Mouse (Mus musculus) monocyte, adult 5-6 weeks (primary cell): ENCODE results near the gene Prmt3. TPM values are rescaled to one million over a fixed set of nuclear protein-coding genes. Genes with fewer than 3 reads are reported as not detected.

Source experiments
- ATAC-seq: fragments of 153-309, 156-312 bp; replicated peaks from 2 replicates; pipeline ENCODE4 v1.8.0; 2017; ENCODE audit warnings: mild to moderate bottlenecking; ENCODE audit not compliant: low TSS enrichment, insufficient number of reproducible peaks, severe bottlenecking, poor library complexity, low FRiP score
- total RNA-seq: library from RNA; stranded (forward); fragments of 200-1000, 200-491, 200-594 nt; gene quantifications from 3 replicates; pipeline ENCODE4 v1.2.3, GENCODE M21; 2017

Gene Prmt3
- 32.6 to 41.2 TPM (median 39.7 TPM) in 3 replicates for total RNA-seq

DNA sequence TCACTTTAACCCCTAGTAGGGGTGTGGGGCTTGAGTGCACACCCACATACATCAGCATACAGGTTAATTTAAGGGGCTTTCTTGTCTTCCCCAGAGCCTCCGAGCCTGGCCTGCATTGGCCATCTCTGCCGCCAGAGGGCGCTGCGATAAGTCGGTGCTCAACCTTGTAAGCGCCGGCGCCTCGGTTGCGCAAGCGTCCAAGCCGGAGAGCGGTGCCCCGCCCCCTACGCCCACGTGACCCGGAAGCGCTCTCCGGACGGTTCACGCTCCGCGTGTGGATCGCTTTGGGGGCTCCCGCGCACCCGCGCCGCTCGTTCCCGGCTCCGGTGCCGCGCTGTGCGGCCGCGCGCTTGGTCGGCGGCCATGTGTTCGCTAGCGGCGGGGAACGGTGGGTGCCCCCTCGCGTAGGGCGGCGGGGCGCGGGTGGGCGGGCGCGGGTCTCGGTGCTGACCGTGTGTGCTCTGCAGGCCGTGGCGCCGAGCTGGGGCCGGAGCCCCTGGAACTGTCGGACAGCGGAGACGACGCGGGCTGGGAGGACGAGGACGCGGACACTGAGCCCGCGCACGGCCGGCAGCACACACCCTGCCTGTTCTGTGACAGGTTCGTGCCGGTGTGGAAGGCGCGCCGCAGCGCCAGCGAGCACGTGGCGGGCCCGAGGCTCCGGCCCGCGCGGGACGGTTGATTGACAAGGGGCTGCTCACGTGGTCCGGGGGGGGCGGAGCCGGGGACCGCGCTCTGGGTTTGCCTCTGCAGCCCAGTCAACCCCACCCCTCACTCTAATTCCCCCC is at the start of gene Prmt3:
Gene Prmt3 (plus strand): TSS at position 233 of the 788 bp plus-strand sequence.
- peak; percentile 77 for ATAC-seq

DNA sequence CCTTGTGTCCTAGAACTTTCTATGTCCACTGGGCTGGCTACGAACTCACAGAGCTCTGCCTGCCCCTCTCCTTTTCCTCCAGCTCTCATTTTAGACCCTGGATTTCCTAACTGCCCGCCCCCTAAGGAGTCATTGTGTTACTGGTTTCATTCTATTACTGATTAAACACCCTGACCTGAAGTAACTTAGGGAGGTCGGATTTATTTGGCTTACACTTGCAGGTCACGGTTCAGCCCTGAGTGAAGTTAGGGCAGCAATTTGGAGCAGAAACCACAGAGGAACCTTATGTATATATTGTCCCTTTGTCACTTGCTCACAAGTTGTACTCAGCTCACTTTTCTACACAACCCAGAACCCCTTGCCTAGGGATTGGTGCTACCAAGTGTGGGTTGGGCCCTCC is 43.8 kb upstream of the Prmt3 start:
- ATAC-seq = no peak

DNA sequence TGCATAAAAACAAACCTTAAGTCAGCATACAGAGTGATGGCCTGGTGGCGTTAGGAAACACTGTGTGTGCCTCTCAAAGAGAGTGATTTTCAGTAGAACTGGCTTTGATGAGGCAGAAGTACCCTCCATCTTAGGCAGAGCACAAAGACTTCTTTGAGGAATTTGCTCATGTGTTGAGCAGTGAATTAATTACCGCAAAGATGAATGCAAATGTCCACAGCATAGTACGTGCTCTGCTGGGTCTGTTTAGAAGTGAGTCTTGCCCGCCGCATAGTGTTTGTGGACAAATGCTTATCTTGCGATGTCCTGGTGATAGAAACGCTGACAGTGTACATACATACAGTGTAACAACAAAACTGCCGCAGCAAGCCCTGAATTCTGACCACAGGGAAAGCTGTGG is 38.7 kb upstream of the Prmt3 start:
- no peak for ATAC-seq

DNA sequence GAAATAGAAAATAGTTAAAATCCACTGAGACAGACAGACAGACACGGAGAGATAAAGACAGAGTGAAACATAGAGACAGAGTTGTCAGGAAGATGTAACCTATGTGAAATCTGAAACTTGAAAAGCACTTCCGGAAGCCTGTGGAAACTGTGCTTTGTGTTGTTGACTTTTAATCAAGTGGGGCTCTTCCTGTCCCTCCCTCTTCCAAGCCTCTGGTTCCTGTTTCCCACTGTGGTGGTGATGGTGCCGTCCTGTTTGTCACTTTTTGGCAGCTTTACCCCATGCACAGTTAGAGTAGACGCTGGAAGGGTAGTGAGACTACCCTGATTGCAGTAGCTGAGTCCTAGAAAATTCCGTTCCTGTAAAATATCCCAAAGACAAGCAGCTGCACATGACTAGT is 36.7 kb upstream of the Prmt3 start:
- ATAC-seq = no peak

DNA sequence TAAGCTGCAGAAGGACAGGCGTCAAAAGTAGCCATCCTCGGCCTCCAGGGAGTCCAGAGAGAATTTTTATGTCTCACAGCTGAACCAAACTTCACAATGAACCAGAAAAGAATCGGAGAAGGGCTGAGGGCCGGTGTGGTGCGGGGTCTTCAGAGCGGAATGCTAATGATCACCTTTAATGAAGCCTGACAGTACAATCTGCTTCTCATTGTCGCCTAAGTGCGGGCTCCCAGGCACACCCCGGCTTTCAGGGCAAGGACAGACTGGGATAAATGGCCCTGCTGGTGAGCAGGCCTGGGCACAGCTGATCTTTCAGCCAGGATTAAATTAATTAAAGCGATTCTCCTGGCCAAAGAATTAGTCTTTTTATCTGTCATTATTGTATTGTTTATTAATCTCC is 36.2 kb upstream of the Prmt3 start:
- no peak for ATAC-seq

DNA sequence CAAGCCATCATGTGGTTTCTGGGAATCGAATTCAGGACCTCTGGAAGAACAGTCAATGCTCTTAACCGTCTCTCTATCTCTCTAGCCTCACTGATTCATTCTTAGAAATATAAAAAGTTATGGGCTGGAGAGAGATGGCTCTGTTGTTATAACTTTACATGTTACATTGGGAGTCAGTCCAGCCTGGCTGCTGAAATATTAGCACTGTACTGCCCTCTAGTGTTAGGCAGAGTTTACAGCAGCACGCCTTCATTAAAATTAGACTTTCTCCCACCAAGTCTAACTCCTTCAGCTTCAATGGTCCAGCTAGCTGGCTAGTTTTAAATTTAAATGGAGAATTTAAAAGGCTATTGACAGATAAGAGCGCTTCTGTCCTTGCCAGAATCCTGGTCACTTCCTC is 27.0 kb upstream of the Prmt3 start:
- ATAC-seq = 0 out of 2 replicates have a peak, but pooled peaks have one; percentile 44

DNA sequence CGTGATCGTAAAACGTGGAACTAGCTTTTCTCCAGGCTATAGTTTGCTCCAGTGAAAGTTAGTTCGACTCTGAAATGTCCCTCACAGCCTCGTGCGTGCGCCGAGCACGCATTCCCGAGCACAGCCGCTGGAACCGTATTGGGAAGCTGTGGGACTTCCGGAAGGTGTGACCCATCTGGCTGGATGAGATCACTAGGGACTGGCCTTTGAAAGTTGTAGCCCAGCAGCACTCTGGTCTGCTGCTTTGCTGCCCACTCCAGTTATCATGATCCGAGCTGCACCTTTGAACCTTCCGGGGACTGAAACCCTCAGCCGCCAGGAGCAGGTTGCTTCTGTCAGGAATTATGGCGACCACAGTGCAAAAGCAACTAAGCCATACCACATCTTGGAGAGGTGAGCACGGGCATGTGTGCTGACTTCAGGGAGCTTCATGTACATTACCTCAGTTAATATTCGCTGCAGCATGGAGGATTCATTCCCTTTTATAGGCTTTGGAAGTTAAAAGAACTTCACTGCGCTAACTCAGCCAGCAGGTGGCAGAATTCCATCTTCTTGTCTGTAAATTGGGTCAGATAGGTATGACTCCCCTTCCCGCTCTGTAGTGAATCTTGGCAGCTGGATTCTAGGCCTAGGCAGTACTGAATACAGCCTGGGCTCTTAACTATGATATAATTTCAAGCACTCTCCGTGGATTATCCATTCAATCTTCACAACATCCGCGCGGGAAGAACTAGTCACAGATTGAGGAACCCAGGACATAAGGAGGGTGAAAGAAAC is 25.2 kb upstream of the Prmt3 start:
- ATAC-seq = no peak

DNA sequence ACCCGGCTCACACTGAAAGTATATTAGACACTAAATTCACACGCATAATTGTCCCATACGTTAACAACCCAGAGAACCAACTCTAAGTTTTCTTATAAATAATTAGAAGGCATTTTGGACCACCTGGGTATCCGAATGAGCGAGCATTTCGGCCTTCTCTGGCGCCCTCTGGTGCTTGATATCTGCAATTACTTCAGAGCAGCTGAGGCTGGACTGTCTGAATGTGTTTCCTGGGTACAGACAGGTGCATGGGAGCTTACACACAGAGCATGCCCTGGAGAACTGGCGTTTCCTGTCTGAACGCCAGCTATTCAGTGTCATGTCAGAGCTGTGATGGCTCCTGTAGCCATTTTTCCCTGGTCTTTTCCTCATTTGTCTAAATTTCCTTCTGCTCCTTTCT is 23.4 kb upstream of the Prmt3 start:
- ATAC-seq = peak; percentile 60

DNA sequence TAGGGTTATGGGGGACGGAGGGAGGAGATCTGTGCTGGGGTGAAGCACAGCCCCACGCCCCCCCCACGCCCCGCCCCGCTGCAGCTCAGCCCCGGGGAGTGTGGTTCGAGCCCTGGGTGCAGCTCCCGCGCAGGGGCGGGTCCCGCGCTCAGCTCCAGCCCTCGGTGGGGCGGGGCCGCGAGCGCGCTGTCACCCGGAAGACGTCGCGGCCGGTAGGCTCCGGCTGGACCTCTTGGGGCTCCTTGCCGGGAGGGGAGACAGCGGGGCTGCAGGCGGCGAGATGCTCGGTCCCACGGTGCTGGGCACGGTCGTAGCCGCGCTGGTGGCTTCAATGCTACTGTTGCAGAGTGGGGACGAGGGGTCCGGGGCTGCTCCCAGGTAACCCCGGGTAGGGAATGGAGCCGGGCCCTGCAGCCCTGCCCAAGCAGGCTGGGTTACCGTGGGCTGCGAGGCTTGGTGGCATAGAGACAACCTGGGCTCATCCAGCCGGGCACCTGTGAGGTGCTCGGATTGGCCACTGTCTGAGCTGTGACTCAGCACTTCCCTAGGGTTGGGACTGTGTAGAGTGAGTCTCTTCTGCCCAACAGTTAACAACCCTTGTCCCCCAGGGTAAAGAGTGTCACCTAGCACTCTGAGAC is 19.1 kb upstream of the Prmt3 start, which contains the start of gene Htatip2:
Gene Htatip2 (plus strand): TSS at position 182 of the 638 bp plus-strand sequence.
- peak; percentile 46 for ATAC-seq

DNA sequence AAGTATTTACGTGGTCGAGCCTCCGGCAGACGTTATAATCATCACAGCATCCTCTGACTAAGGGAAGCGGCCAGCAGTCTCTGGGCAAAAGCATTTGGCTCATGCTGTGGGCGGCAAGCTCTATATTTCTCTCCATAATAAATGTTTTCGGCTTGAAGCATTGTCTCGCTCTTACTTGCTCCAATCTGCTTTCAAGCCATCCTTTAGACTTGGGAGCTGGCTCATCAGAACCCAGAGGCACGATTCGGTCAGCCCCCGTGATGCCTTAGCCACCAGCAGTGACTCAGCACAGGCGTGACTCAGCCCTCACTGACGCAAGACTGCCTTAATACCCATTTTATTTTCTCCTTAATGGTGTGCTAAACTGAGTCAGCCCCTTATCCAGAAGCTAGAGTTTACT is 15.5 kb upstream of the Prmt3 start:
- ATAC-seq = no peak

DNA sequence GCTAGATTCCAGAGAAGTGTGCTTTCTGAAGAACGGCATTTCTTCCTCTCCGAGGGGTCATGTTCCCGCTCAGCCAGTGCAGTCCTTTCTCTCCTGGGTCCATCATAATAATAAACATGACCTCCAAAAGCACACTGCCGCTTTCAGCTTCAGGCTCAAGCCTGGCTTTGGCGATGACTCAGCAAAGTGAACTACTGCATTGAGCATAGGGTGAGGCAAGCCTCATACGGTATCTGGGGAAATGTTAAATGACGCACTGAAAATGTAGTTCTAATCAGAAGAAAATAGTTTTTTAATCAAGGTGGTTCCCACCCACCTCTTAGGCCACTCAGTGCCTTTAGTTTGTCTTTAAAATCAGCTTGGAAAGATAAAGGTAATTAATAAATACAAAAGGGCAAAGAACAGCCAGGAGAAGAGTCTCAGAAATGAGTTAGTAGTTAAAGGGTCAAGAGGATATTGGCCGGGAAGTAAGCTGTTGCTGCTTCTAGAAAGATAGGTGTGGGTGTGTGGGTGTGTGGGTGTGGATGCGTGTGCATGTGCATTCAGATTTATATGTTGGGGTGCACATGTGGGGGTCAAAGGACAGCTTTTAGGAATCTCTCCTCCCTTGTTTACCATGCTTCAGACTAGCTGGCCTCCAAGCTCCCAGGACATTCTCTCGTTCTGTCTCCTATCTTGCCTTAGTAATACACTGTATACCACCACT is 14.0 kb upstream of the Prmt3 start:
- ATAC-seq = no peak

DNA sequence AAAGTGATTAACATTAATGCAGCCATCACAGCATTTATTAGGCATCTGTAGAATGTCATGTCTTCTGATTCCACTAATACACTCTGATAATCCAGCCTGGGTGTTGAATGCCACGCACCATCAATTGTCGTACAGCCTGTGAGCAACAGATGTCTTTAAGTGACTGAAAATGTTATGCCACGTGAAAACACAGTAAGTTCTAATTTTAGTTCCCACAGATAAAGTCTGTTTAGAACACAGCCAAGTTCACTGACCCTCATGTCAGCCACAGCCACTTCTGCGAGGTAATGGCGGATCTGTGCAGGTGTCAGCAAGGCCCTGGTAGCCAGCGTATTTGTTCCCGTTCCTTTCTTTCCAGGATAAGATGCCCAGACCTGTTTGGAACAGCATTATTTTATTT is 12.0 kb upstream of the Prmt3 start:
- no peak for ATAC-seq

DNA sequence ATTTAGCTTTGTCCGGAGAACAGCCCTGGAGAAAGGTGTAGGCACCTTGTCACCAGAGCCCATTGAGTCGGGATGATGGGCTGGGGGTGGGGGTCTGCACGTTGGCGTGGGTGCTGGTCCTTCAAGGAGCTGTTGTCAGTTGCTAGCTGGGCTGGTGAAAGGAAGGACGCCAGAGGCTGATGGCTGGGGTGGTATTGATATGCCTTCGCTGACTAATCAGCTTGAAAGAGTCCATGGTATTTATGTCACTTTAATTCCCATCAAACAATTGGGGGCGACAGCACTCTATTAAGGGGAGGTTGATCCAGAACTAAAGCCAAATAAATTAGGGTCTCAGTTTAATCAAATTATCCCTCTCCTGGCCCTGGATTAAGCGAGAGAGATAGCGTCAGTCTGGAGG is 9.6 kb upstream of the Prmt3 start:
- ATAC-seq = no peak

DNA sequence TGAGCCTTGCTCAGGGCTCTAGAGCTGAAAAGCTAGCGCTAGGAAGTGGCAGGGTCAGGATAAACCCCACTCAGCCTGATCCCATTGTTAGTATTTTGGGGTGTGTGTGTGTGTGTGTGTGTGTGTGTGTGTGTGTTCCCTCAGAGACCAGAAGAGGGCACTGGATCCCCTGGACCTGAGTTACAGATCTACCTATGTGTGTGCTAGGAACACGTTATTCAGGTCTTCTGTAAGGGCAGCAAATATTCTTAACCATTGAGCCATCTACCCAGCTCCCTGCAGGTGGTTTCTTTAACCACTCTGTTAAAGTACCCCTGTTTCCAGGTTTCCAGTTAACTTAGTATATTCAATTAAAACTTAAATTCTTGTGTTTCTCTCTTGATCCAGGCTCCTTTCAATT is 3.8 kb upstream of the Prmt3 start:
- no peak for ATAC-seq

DNA sequence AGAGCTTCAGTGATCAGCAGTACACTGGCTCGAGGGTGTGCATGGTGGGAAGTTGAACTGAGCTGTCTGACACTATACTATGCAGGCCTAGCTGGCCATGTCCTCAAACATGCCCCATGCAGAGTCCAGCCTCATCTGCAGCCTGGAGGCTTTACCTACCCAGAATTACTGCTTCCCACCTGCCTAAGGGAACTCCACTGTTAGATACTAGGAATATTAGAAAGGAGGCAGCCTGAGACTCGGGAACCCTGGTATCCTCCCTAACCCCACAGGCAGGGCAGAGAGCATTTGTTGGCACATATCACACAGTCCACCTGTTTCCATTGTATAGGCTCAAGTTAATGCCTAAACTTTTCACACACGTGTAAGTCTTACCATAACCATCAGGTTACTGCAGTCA is 561 bp upstream of the Prmt3 start:
- ATAC-seq = no peak

DNA sequence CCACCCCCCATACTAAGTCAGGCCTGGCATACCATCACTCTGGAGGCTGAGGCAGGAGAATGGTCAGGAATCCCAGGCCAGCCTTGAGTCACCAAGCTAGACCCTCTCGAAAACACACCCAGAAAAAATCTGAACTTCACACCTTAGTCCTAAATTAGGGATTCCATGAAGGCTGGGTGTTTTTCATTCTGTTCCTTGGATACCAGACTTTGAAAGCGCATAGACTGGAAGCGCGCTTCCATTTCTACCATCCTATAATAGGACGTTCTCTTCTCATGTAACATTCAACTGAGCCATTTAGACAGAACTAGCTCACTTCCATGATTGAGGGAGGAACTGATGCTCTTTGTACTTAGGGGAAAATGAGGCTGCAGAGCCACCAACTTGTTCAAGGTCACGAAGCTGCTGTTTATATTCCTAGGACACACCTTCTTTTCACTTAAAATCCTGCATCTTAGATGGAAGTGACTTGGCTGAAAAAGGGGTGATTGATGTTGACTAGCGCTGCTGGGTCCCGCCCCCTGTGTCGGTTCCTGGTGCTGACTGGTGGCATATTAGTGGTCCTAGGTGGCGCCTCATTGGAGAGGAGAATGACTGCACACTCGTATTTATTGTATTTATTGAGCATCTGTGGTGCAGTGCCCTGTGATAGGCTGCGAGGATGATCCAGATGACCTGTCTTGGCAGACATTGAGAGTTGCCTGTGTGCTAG is 914 bp downstream of the Prmt3 start:
- ATAC-seq = 0 out of 2 replicates have a peak, but pooled peaks have one; percentile 15

DNA sequence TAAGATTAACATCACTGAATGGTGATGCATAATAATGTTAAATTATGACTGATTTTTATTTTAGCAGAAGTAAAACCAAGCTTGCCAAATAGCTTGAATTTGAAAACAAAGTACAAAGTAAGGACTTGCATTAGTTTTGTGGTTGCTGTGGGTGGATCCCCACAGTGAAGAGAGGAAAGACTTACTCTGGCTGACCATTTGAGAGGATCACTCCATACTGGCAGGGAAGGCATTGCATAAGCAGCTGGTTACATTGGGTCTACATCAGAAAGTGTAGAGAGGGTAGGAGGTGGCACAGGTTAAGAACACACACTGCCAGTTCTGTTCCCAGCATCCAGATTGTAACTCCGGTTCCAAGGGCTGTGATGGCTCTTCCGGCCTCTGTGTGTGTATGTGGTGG is 4.9 kb downstream of the Prmt3 start:
- peak; percentile 46; the same call in 1 of the 2 replicates for ATAC-seq

DNA sequence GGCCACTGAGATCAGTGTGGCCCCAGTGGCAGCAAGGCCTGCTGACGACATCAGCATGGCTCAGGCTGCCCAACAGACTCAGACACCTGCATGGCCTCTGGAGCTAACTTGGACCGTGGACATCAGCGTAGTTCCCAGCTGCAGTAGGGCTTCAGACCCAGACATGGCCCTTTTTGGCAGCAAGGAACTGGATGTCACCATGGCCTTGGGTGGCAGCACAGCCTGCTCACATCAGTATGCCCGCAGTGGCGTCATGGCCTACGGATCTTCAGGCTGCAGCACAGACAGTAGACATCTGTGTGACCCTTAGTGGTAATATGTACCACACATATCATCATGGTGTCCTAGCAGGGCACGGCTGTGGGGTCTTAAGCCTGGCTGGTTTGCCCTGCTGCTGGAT is 7.0 kb downstream of the Prmt3 start:
- no peak for ATAC-seq
